Mouse (Mus musculus) testis, adult 2 months (tissue): ENCODE results near the gene Atl2.

ENCODE experiments used
- CTCF ChIP-seq: fragments of 200-500 bp; IDR thresholded peaks from 2 replicates; pipeline ENCODE4 v1.5.1; 2012; ENCODE audit warnings: low read depth, mild to moderate bottlenecking, inconsistent platforms, low read length, moderate library complexity; ENCODE audit not compliant: control insufficient read depth, insufficient read depth, insufficient replicate concordance
- POLR2A ChIP-seq: fragments of 200-500 bp; IDR thresholded peaks from 2 replicates; pipeline ENCODE4 v1.6.1; 2012; ENCODE audit warnings: low read depth, mild to moderate bottlenecking, inconsistent platforms, low read length, moderate library complexity; ENCODE audit not compliant: control insufficient read depth

DNA sequence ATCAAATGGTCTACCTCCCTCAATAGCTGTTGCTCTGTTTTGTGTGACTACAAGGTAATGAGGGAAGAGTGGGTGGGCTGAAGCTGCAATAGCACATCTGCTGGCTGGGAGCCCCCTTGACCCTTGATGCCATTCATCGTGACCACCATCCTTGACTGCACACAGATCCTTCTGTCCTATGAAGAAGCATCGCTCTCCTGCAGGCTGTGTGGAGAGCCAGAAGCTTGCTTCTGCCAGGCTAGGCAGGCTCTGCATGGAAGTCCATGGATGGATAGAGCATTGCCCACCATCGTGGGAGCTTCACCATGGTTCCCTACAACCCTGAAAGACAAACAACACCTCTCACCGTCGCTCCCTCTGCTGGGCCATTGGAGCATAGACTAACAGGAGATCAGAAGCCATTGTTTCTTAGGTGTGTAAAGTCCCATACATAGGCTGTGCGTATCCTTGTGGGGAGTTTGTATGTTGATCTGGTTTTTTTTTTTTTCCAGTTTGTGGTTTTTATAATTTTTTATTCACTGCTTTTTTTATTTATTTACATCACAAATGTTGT, 69.4 kb downstream of the Atl2 start:
- no peak for TF ChIP-seq CTCF
- TF ChIP-seq POLR2A, result no peak
